Mouse (Mus musculus) midbrain, embryonic 12.5 days (tissue): Measurements from ENCODE around the gene Nectin2. TPM values are rescaled to one million over a fixed set of nuclear protein-coding genes. Genes with fewer than 3 reads are reported as not detected.

Source experiments
- ATAC-seq: fragments of 200-750 bp; cut with Nextera tagmentation; 2 replicates; pipeline ENCODE4 v1.8.0; 2017; ENCODE audit warnings: low read depth, moderate TSS enrichment, moderate library complexity; ENCODE audit not compliant: low FRiP score
- H3K27ac ChIP-seq: fragments of 300-500 bp; sonication (generic); replicated peaks from 2 replicates; pipeline ENCODE4 v1.5.1; 2016; ENCODE audit warnings: mild to moderate bottlenecking
- H3K27me3 ChIP-seq: fragments of 300-500 bp; sonication (generic); 2 replicates; pipeline ENCODE4 v1.6.1; 2016; ENCODE audit warnings: mild to moderate bottlenecking
- H3K36me3 ChIP-seq: fragments of 300-500 bp; sonication (generic); 2 replicates; pipeline ENCODE4 v1.6.1; 2016
- H3K4me1 ChIP-seq: fragments of 300-500 bp; sonication (generic); 2 replicates; pipeline ENCODE4 v1.6.1; 2016
- H3K4me2 ChIP-seq: fragments of 300-500 bp; sonication (generic); replicated peaks from 2 replicates; pipeline ENCODE4 v1.6.1; 2016; ENCODE audit warnings: mild to moderate bottlenecking, moderate library complexity
- H3K4me3 ChIP-seq: fragments of 300-500 bp; sonication (generic); 2 replicates; pipeline ENCODE4 v1.5.1; 2016; ENCODE audit warnings: mild to moderate bottlenecking
- H3K9ac ChIP-seq: fragments of 300-500 bp; sonication (generic); replicated peaks from 2 replicates; pipeline ENCODE4 v1.6.1; 2016; ENCODE audit warnings: mild to moderate bottlenecking, moderate library complexity
- H3K9me3 ChIP-seq: fragments of 300-500 bp; sonication (generic); 2 replicates; pipeline ENCODE4 v1.6.1; 2016; ENCODE audit warnings: mild to moderate bottlenecking
- WGBS: fragments of 180-500 bp; shearing (Covaris S2); methylation state at CpG from one replicate; pipeline ENCODE4 v1.1.7; 2016; 5-methylcytosine and 5-hydroxymethylcytosine counted together
- polyA plus RNA-seq: library from polyadenylated mRNA; unstranded; fragments of >200 nt; fragmentation: Nextera tagmentation; extraction: Ambion mirVana; gene quantifications from 2 replicates; pipeline ENCODE4 v1.2.1, GENCODE M21; 2016

The Nectin2 gene
- polyA plus RNA-seq, 1 experiment from 2014 or later, result 53.3 TPM

GRCm38 (mm10) chr7:19748219-19749195 is 1.8 kb downstream of the Nectin2 start:
- Histone ChIP-seq H3K4me2 (peak overlapping the region; percentile 91), H3K27me3 (no peaks in the 10 kb centered on the region; the same call in 1 of the 2 replicates), H3K9me3 (no peaks in the 10 kb centered on the region), H3K4me3 (peak overlapping the region; percentile 70), H3K4me1 (peaks cover 30% of the 10 kb centered on the region), H3K36me3 (peaks cover 6% of the 10 kb centered on the region), H3K9ac (peak overlapping the region; percentile 83), H3K27ac (peak overlapping the region; percentile 69)
- under 1% methylated on average over 32 of the region's 32 CpGs for WGBS
- peak; percentile 11 for ATAC-seq

GRCm38 (mm10) chr7:19747420-19748218 is 2.7 kb downstream of the Nectin2 start:
- peak overlapping the region; percentile 70 for H3K4me3 ChIP-seq
- no peaks in the 10 kb centered on the region; the same call in 1 of the 2 replicates for H3K27me3 ChIP-seq
- 4% methylated on average over 25 of the region's 25 CpGs for WGBS
- peak overlapping the region; percentile 39; the same call in 1 of the 2 replicates for H3K27ac ChIP-seq
- ATAC-seq, result no peak
- H3K36me3 ChIP-seq, result peaks cover 11% of the 10 kb centered on the region
- peaks cover 30% of the 10 kb centered on the region for H3K4me1 ChIP-seq
- peak overlapping the region; percentile 91 for H3K4me2 ChIP-seq
- H3K9me3 ChIP-seq, result no peaks in the 10 kb centered on the region
- peak overlapping the region; percentile 83 for H3K9ac ChIP-seq

- Histone ChIP-seq H3K4me2 (peak overlapping the region; percentile 91), H3K9ac (peak overlapping the region; percentile 83; the same call in 1 of the 2 replicates), H3K9me3 (no peaks in the 10 kb centered on the region), H3K4me3 (peak overlapping the region; percentile 70), H3K4me1 (peaks cover 33% of the 10 kb centered on the region), H3K27ac (peak overlapping the region; percentile 39; the same call in 1 of the 2 replicates), H3K27me3 (no peaks in the 10 kb centered on the region; the same call in 1 of the 2 replicates), H3K36me3 (peaks cover 11% of the 10 kb centered on the region)
- WGBS, result 40% methylated on average over 5 of the region's 6 CpGs
- no peak for ATAC-seq
These were observed 3.7 kb downstream of the Nectin2 start for GRCm38 (mm10) chr7:19746426-19747201.

GRCm38 (mm10) chr7:19745971-19746370 is 4.3 kb downstream of the Nectin2 start:
- Histone ChIP-seq H3K36me3 (peaks cover 11% of the 10 kb centered on the region), H3K4me2 (no peak overlapping the region), H3K4me3 (no peak overlapping the region), H3K9ac (no peak overlapping the region), H3K4me1 (peaks cover 36% of the 10 kb centered on the region), H3K27me3 (no peaks in the 10 kb centered on the region; the same call in 1 of the 2 replicates), H3K27ac (no peak overlapping the region), H3K9me3 (no peaks in the 10 kb centered on the region)
- ATAC-seq, result no peak
- WGBS, result 79% methylated on average over 9 of the region's 10 CpGs

GRCm38 (mm10) chr7:19744590-19745385 is 5.5 kb downstream of the Nectin2 start:
- no peaks in the 10 kb centered on the region; the same call in 1 of the 2 replicates for H3K27me3 ChIP-seq
- H3K27ac ChIP-seq, result no peak overlapping the region
- H3K9ac ChIP-seq, result no peak overlapping the region
- peaks cover 30% of the 10 kb centered on the region for H3K4me1 ChIP-seq
- ATAC-seq, result no peak
- H3K4me2 ChIP-seq, result no peak overlapping the region
- peaks cover 16% of the 10 kb centered on the region for H3K36me3 ChIP-seq
- WGBS, result 76% methylated on average over 14 of the region's 14 CpGs
- H3K9me3 ChIP-seq, result no peaks in the 10 kb centered on the region
- no peak overlapping the region for H3K4me3 ChIP-seq

GRCm38 (mm10) chr7:19743791-19744190 is 6.5 kb downstream of the Nectin2 start:
- WGBS, result 89% methylated on average over 6 of the region's 6 CpGs
- Histone ChIP-seq H3K27me3 (no peaks in the 10 kb centered on the region; the same call in 1 of the 2 replicates), H3K4me3 (no peak overlapping the region), H3K9me3 (no peaks in the 10 kb centered on the region), H3K4me2 (no peak overlapping the region), H3K36me3 (peaks cover 16% of the 10 kb centered on the region), H3K9ac (no peak overlapping the region), H3K27ac (no peak overlapping the region), H3K4me1 (peaks cover 30% of the 10 kb centered on the region)
- ATAC-seq, result no peak

GRCm38 (mm10) chr7:19742468-19742867 is 7.8 kb downstream of the Nectin2 start:
- H3K4me2 ChIP-seq, result no peak overlapping the region
- no peak for ATAC-seq
- no peaks in the 10 kb centered on the region; the same call in 1 of the 2 replicates for H3K27me3 ChIP-seq
- H3K27ac ChIP-seq, result no peak overlapping the region
- 54% methylated on average over 5 of the region's 5 CpGs for WGBS
- H3K4me3 ChIP-seq, result no peak overlapping the region
- H3K9me3 ChIP-seq, result no peaks in the 10 kb centered on the region
- H3K36me3 ChIP-seq, result peaks cover 25% of the 10 kb centered on the region
- no peak overlapping the region for H3K9ac ChIP-seq
- peaks cover 17% of the 10 kb centered on the region for H3K4me1 ChIP-seq

GRCm38 (mm10) chr7:19741329-19742031 is 8.8 kb downstream of the Nectin2 start:
- Histone ChIP-seq H3K9me3 (no peaks in the 10 kb centered on the region), H3K9ac (no peak overlapping the region), H3K36me3 (peaks cover 34% of the 10 kb centered on the region), H3K4me2 (no peak overlapping the region), H3K27ac (peak overlapping the region; percentile 60; the same call in 1 of the 2 replicates), H3K4me1 (peaks cover 7% of the 10 kb centered on the region), H3K27me3 (no peaks in the 10 kb centered on the region), H3K4me3 (no peak overlapping the region)
- no peak for ATAC-seq
- 8% methylated on average over 8 of the region's 8 CpGs for WGBS

GRCm38 (mm10) chr7:19740269-19740668 is 10.0 kb downstream of the Nectin2 start:
- no peak overlapping the region for H3K4me3 ChIP-seq
- peaks cover 42% of the 10 kb centered on the region for H3K36me3 ChIP-seq
- no peak overlapping the region for H3K27ac ChIP-seq
- no peak overlapping the region for H3K4me2 ChIP-seq
- WGBS, result 89% methylated on average over 11 of the region's 11 CpGs
- ATAC-seq, result no peak
- H3K4me1 ChIP-seq, result peaks cover 6% of the 10 kb centered on the region
- no peak overlapping the region for H3K9ac ChIP-seq
- no peaks in the 10 kb centered on the region for H3K9me3 ChIP-seq
- H3K27me3 ChIP-seq, result no peaks in the 10 kb centered on the region

- Histone ChIP-seq H3K27ac (no peak overlapping the region), H3K4me2 (no peak overlapping the region), H3K27me3 (no peaks in the 10 kb centered on the region), H3K36me3 (peaks cover 50% of the 10 kb centered on the region), H3K4me3 (no peak overlapping the region), H3K9ac (no peak overlapping the region), H3K9me3 (no peaks in the 10 kb centered on the region), H3K4me1 (peaks cover 6% of the 10 kb centered on the region)
- no peak for ATAC-seq
- 83% methylated on average over 3 of the region's 3 CpGs for WGBS
These were observed 11.5 kb downstream of the Nectin2 start for GRCm38 (mm10) chr7:19738771-19739170.
